Mouse (Mus musculus) ES-E14 (cell line): ENCODE measurements around the gene Tacc2. TPM values are rescaled to one million over a fixed set of nuclear protein-coding genes. Genes with fewer than 3 reads are reported as not detected.

Source experiments
- DNase-seq: peaks from one replicate; pipeline ENCODE4 v3.0.0-alpha.2; 2013; ENCODE audit warnings: low read depth, low spot score
- H3K27ac ChIP-seq: 2 replicates; pipeline ENCODE4 v1.5.1; 2012; ENCODE audit warnings: low read depth, mild to moderate bottlenecking, low read length, moderate library complexity, mixed read lengths; ENCODE audit not compliant: poor library complexity, insufficient read depth, severe bottlenecking
- H3K36me3 ChIP-seq: 2 replicates; pipeline ENCODE4 v1.6.1; 2012; ENCODE audit warnings: mild to moderate bottlenecking, low read length, moderate library complexity, mixed read lengths; ENCODE audit not compliant: control insufficient read depth, poor library complexity, insufficient read depth, severe bottlenecking
- H3K4me1 ChIP-seq, 2 experiments: fragments of 150-350 bp in 1 of 2; sonication (generic) in 1 of 2; 2 replicates each; pipeline ENCODE4 v1.6.1; 2012; ENCODE audit warnings: low read length in 2 of 2, mild to moderate bottlenecking in 1 of 2, mixed read lengths in 1 of 2; ENCODE audit not compliant: control insufficient read depth in 2 of 2, insufficient read depth in 2 of 2, poor library complexity in 1 of 2
- H3K4me3 ChIP-seq, 2 experiments: fragments of 150-350 bp in 1 of 2; sonication (generic) in 1 of 2; 2 replicates each; pipeline ENCODE4 v1.5.1; 2012; ENCODE audit warnings: low read length in 2 of 2, low read depth in 1 of 2, mild to moderate bottlenecking in 1 of 2, mixed read lengths in 1 of 2; ENCODE audit not compliant: insufficient read depth in 1 of 2, poor library complexity in 1 of 2, severe bottlenecking in 1 of 2
- H3K9ac ChIP-seq: 2 replicates; pipeline ENCODE4 v1.6.1; 2012; ENCODE audit warnings: low read depth, mild to moderate bottlenecking, low read length, mixed read lengths; ENCODE audit not compliant: poor library complexity, insufficient read depth, severe bottlenecking
- H3K9me3 ChIP-seq: fragments of 150-350 bp; sonication (generic); 2 replicates; pipeline ENCODE4 v1.6.1; 2012; ENCODE audit warnings: low read depth, mild to moderate bottlenecking, low read length; ENCODE audit not compliant: control insufficient read depth, insufficient read depth
- CHD2 ChIP-seq: IDR thresholded peaks from 2 replicates; pipeline ENCODE4 v1.6.1; 2014; ENCODE audit warnings: mild to moderate bottlenecking, low read depth, low read length, inconsistent platforms
- HCFC1 ChIP-seq: IDR thresholded peaks from 2 replicates; pipeline ENCODE4 v1.6.1; 2012; ENCODE audit warnings: low read length, inconsistent platforms, borderline replicate concordance; ENCODE audit not compliant: insufficient read depth
- MAFK ChIP-seq: IDR thresholded peaks from 2 replicates; pipeline ENCODE4 v1.6.1; 2014; ENCODE audit warnings: mild to moderate bottlenecking, low read depth, low read length, inconsistent platforms; ENCODE audit not compliant: insufficient read depth
- ZC3H11A ChIP-seq: IDR thresholded peaks from 2 replicates; pipeline ENCODE4 v1.6.1; 2012; ENCODE audit warnings: low read depth, mild to moderate bottlenecking, inconsistent platforms, low read length, borderline replicate concordance
- ZNF384 ChIP-seq: IDR thresholded peaks from 2 replicates; pipeline ENCODE4 v1.6.1; 2012; ENCODE audit warnings: low read depth, low read length, inconsistent platforms
- in situ Hi-C, 2 experiments: fragments of 600-800 bp; cut with MboI; formaldehyde crosslinking; loops; one replicate each; pipeline ENCODE4 v1.15.1; 2025; ENCODE audit warnings: low sequenced_read_pairs in 2 of 2, inconsistent platforms in 1 of 2; ENCODE audit not compliant: unreplicated experiment in 2 of 2
- total RNA-seq: library from RNA; depleted of rRNA; stranded (reverse); fragments of 300-350 nt; gene quantifications from 2 replicates; pipeline ENCODE4 v1.2.3, GENCODE M21; 2012

Tacc2 gene
- total RNA-seq, 1 experiment, result 23.2 TPM

DNA sequence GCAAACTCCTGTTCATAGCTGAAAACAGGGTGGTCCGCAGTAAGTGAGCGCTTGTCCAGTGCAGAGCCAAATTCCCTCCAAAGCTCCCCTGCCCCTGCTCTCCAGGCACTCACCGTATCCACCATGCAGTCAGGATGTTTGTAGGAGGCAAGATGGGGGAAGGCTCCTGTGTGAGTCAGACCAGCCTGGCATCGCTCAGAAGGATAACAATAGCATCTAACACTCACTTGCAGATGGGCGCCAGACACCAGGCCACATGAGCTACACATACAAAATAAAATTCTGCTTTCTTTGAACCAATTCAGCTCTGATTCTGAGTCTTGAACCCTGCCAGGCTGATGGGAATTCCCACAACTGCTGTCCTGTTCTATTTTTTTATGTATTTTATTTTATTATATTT, 26.3 kb downstream of the Tacc2 start:
- Histone ChIP-seq H3K9ac (no peak overlapping the region), H3K4me3 (no peak overlapping the region), H3K4me1 (peaks cover 5 to 11% of the 10 kb centered on the region in 2 experiments; a peak in 1 of 4 replicates), H3K9me3 (no peaks in the 10 kb centered on the region), H3K27ac (no peak overlapping the region), H3K36me3 (no peaks in the 10 kb centered on the region; the same call in 1 of the 2 replicates)
- TF ChIP-seq CHD2 (no peak), ZNF384 (no peak), ZC3H11A (no peak), HCFC1 (no peak), MAFK (no peak)
- DNase-seq, result no peak
- in situ Hi-C loops, result no loop called here

DNA sequence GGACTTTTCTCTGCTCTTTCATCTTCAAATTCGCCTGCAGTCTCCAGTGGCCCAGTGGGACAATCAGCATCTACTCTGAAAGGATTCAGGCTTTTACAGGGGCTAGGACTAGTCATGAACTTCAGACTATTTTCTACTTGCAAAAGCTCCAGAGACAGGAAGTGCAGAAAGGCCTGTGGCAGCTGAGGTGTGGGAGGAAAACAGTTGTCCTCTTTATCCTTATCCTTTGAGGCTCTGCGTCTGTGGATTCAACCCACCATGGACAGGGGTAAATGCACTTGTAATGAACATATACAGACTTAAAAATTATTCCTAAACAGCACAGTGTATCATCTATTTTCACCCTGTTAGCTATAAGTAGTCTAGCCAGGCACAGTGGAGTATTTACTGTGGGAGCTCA, 27.2 kb downstream of the Tacc2 start:
- Histone ChIP-seq H3K9me3 (no peaks in the 10 kb centered on the region), H3K27ac (no peak overlapping the region), H3K9ac (no peak overlapping the region), H3K4me3 (no peak overlapping the region), H3K36me3 (no peaks in the 10 kb centered on the region; the same call in 1 of the 2 replicates), H3K4me1 (peaks cover 1 to 10% of the 10 kb centered on the region in 2 experiments; a peak in 1 of 4 replicates)
- in situ Hi-C loops, result no loop called here
- DNase-seq, result no peak
- TF ChIP-seq HCFC1 (no peak), CHD2 (no peak), MAFK (no peak), ZC3H11A (no peak), ZNF384 (no peak)

DNA sequence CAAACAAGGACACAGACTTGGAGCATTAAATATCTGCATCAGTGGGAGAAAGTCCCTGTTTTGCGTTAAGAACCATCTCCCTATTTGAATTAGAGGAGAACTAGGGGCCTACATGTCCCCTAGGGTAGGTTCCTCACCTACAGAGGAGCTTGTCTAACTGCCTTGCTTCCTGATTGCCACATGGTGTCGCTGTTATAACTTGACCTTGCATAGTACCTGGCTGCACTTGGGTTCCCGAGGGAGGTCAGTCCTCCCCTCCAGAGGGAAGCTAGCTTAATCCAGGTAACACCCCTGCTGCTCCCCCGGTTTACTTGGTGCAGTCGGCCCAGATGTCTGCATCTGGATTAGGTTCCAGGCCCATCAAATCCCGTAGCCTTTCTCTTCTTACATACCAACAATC, 27.9 kb downstream of the Tacc2 start:
- no peak for DNase-seq
- Histone ChIP-seq H3K9me3 (no peaks in the 10 kb centered on the region), H3K27ac (no peak overlapping the region), H3K36me3 (no peaks in the 10 kb centered on the region; the same call in 1 of the 2 replicates), H3K4me1 (peaks cover 1 to 7% of the 10 kb centered on the region in 2 experiments; a peak in 1 of 4 replicates), H3K4me3 (no peak overlapping the region), H3K9ac (no peak overlapping the region)
- in situ Hi-C loops, result no loop called here
- TF ChIP-seq MAFK (no peak), HCFC1 (0 out of 2 replicates have a peak, but pooled peaks have one; percentile 35), ZC3H11A (peak; percentile 46; the same call in 1 of the 2 replicates), CHD2 (no peak)

DNA sequence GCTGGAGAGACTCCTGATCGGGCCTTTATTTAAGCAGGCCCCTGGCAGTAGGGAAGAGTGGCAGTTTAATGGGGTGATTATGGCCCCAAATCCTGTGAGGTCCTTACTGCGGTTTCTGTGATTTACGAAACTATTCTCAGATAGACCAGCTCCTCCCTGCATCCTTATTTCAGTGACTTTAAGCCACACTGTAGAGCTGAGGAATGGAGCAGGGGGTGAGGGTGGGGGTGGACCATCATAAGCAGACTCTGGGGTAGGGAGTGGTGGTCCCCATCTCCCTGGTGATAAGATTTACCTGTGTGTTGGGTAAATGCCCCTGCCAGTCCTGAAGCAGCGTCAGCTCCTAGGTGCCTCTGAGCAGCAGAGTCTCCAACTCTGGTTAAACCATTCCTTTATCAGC, 29.7 kb downstream of the Tacc2 start:
- DNase-seq, result no peak
- H3K36me3 ChIP-seq, result no peaks in the 10 kb centered on the region; the same call in 1 of the 2 replicates
- no peak for TF ChIP-seq ZNF384
- H3K4me3 ChIP-seq, result no peak overlapping the region
- in situ Hi-C loops, result no loop called here
- H3K9ac ChIP-seq, result no peak overlapping the region
- peaks cover 1 to 6% of the 10 kb centered on the region in 2 experiments; a peak in 1 of 4 replicates for H3K4me1 ChIP-seq
- no peaks in the 10 kb centered on the region for H3K9me3 ChIP-seq
- no peak overlapping the region for H3K27ac ChIP-seq

DNA sequence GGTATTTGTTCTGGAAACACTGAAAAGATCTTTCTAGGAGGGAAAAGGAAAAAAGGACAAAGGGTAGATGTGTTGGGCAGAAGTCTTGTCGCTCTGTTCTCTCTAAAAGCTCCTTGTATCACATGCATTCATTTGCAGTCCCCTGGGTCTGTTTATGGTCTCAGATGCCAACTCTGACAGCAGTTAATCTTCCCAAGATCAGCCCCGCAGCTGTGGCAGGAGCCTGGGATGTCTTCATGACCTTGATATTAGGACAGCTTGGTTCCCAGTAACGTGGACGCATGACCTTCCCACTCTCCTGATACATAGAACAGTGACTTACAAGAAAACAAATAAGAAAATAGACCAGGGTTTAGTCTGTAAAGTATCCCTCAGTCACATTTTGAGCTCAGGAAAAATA, 36.7 kb downstream of the Tacc2 start:
- no peak for DNase-seq
- no peak overlapping the region for H3K4me3 ChIP-seq
- in situ Hi-C loops, result no loop called here
- no peak overlapping the region for H3K27ac ChIP-seq
- H3K9ac ChIP-seq, result no peak overlapping the region
- no peaks in the 10 kb centered on the region for H3K36me3 ChIP-seq
- TF ChIP-seq ZC3H11A, result no peak
- no peak for TF ChIP-seq CHD2
- no peak for TF ChIP-seq ZNF384
- TF ChIP-seq MAFK, result no peak
- no peak for TF ChIP-seq HCFC1
- H3K4me1 ChIP-seq, result no peaks in the 10 kb centered on the region
- no peaks in the 10 kb centered on the region for H3K9me3 ChIP-seq
